Mouse (Mus musculus) brain, adult 2 months (tissue): ENCODE measurements around the gene Msi2.
A peak's percentile ranks its signal among the peaks of the same experiment; 100 is the strongest.

Source experiments
- DNase-seq: peaks from one replicate; pipeline ENCODE4 v3.0.0; 2011; ENCODE audit warnings: low read depth, low spot score

The Msi2 gene

GRCm38 (mm10) chr11:88541666-88542639 is 176.4 kb downstream of the Msi2 start:
- peak; percentile 52 for DNase-seq

- DNase-seq, result no peak
Measured at GRCm38 (mm10) chr11:88539637-88540478, 178.5 kb downstream of the Msi2 start.

GRCm38 (mm10) chr11:88538710-88539340 is 179.5 kb downstream of the Msi2 start:
- DNase-seq, result no peak

- no peak for DNase-seq
Measured at GRCm38 (mm10) chr11:88537344-88537743, 181.0 kb downstream of the Msi2 start.

GRCm38 (mm10) chr11:88536861-88537260 is 181.5 kb downstream of the Msi2 start:
- no peak for DNase-seq

- no peak for DNase-seq
Measured at GRCm38 (mm10) chr11:88534331-88534929, 183.9 kb downstream of the Msi2 start.

- no peak for DNase-seq
Measured at GRCm38 (mm10) chr11:88532016-88532415, 186.3 kb downstream of the Msi2 start.

- no peak for DNase-seq
Measured at GRCm38 (mm10) chr11:88530032-88530431, 188.3 kb downstream of the Msi2 start.

- no peak for DNase-seq
Measured at GRCm38 (mm10) chr11:88528522-88529101, 189.7 kb downstream of the Msi2 start.

- no peak for DNase-seq
Measured at GRCm38 (mm10) chr11:88526711-88527110, 191.6 kb downstream of the Msi2 start.

- no peak for DNase-seq
Measured at GRCm38 (mm10) chr11:88524790-88525575, 193.3 kb downstream of the Msi2 start.

GRCm38 (mm10) chr11:88524437-88524789 is 193.9 kb downstream of the Msi2 start:
- no peak for DNase-seq

- peak; percentile 47 for DNase-seq
Measured at GRCm38 (mm10) chr11:88523921-88524320, 194.4 kb downstream of the Msi2 start.

GRCm38 (mm10) chr11:88523511-88523910 is 194.8 kb downstream of the Msi2 start:
- peak; percentile 73 for DNase-seq

GRCm38 (mm10) chr11:88522114-88522513 is 196.2 kb downstream of the Msi2 start:
- DNase-seq, result no peak

GRCm38 (mm10) chr11:88520951-88521730 is 197.2 kb downstream of the Msi2 start:
- DNase-seq, result peak; percentile 53

GRCm38 (mm10) chr11:88518361-88518760 is 200.0 kb downstream of the Msi2 start:
- no peak for DNase-seq

- DNase-seq, result no peak
Measured at GRCm38 (mm10) chr11:88516596-88517485, 201.5 kb downstream of the Msi2 start.
